Mouse (Mus musculus): ENCODE data around the gene Tctn1.

DNA sequence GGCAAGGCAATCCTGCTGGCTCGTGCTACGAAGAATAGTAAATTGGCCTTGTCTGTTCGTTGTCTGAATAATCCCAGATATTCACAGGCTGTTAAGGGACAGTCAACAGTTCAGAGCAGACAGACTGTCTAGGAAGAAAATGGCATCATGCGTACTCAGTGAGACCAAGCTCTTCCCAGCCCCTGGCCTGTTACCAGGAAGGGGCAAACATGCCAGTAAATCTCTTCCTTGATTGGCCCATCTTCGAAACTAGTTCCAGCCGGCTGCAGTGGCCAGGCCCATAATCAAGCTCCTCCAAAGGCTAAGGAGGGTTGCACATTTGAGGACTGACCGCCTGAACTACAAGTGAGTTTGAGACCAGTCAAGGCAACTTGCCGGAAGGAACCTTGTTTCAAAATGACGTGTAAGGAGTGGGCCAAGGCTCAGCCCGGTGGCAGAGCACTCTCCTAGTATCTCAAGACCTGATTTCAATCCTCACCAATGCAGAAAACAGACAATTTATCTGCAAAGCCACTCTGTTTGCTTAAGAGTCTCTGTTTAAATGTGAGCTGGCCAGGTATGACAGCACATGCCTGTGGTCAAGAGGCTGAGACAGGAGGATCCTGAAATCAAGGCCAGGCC is 17.6 kb downstream of the Tctn1 start:
- no peak for TF ChIP-seq POLR2A (IDR thresholded peaks at IDR 0.05; ENCODE audit: low read depth, low read length)
- TF ChIP-seq CTCF (IDR thresholded peaks at IDR 0.05; ENCODE audit: extremely low read depth, insufficient read depth, insufficient read length, insufficient replicate concordance), result no peak
